Mouse (Mus musculus) frontal cortex, postnatal 14 days (tissue): ENCODE measurements around the gene Scn10a.

Experiments used
- DNase-seq, 2 experiments: peaks; one replicate each; pipeline ENCODE4 v3.0.0; 2022; ENCODE audit warnings: low spot score in 2 of 2

The Scn10a gene

DNA sequence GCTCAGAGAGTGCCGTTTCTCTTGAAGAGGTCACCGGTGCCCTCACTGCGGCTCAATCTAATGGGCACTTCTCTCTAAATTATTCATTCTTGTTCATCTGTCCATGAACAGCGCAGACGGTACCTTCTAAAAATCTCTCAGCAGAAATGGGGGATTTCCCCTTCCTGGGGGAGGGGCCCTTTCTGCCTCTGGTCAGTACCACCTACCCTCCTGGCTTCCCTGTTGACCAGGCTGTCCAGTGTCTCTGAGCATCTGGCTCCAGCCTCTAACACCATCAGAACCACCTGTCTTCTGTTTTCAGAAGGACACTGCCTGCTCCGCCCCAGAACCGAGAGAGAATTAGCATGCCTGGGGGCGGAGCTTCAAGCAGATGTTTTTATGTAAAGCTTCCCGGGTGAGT is 143.4 kb downstream of the Scn10a start:
- DNase-seq = no peak

- no peak for DNase-seq
Observed at GRCm38 (mm10) chr9:119574366-119574765, 144.8 kb downstream of the Scn10a start.

- no peak for DNase-seq
Observed at GRCm38 (mm10) chr9:119573009-119573408, 146.1 kb downstream of the Scn10a start.

DNA sequence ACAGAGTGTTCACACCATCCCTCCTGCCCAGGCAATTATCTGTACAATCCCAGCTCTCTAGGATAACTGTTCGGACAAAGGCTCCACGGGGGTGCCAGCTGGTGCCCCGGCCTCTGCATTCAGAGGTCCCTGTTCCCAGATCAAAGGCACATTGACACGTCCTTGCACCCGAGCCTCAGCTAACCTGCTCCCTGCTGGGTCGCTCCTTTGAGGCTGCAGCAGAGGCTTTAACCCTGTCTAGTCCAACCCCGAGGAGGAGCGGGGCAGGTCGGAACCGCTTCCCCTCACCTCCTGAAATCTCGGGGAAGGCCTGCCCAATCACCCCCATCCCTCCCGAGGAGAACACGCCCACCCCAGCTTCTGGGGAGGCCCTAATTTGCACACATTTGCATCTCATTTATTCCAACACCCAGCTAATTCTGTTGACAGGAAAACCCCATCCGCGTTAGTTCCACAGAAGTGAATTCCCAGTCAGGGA is 147.7 kb downstream of the Scn10a start:
- no peak for DNase-seq

DNA sequence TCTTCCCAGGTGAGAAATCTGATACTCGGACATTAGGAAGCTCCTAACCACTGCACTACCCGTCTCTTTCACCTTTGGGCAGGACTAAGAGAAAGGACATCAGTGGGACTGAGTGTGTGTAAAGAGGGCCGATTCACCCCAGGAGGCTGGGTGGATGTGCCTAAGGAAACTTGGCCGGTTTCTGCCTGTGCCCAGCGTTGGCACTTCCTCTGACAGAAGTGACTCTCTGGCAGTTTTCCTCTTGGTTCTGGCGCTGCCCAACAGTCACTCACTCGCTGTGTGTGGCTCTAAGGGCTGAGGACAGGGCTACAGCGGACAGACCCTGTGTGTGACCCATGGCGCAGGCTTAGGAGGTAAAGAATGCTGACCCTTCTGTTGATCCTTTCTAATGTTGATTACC is 148.5 kb downstream of the Scn10a start:
- DNase-seq = no peak

DNA sequence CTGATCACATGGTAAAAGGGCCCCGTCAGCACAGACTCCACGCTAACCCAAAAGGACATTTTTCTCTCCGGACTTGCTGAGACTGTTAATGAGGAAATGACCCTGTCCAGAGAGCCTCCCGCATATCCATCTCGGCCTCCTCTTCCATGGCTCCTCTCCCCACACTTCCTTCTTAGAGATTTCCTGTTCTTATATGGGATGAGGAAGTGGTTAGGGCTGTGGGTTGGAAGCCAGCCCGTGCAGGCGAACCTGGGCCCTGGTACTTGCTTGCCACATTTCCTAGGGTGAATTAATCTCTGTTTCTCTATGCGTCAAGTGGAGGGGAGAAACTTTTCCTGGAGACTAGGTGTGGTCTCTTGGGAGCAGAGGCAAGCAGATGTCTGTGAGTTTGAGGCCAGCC is 150.4 kb downstream of the Scn10a start:
- no peak for DNase-seq

- DNase-seq = no peak
Observed at GRCm38 (mm10) chr9:119567800-119568199, 151.3 kb downstream of the Scn10a start.

DNA sequence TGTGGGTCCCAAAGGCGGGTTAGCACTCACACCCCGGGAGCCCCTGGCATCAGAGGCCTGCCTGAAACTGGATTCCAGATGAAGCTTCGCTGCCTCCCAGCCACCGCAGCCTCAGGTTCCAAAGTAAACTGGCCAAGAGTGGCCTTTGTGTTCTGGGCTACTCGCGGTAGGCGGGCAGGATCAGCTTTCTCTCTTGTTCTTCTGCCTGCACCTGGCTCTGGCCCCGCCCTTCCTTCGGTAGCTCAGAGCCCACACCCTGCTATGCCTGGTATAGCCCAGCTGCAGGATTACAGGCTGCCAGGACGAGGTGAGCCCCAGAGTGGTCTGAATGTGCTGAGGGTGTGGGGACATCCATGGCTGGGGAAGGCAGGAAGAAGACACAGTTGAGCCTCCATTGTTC is 152.9 kb downstream of the Scn10a start:
- no peak for DNase-seq

- DNase-seq = no peak
Observed at GRCm38 (mm10) chr9:119564803-119565202, 154.3 kb downstream of the Scn10a start.

GRCm38 (mm10) chr9:119563617-119564016 is 155.5 kb downstream of the Scn10a start:
- DNase-seq = no peak

DNA sequence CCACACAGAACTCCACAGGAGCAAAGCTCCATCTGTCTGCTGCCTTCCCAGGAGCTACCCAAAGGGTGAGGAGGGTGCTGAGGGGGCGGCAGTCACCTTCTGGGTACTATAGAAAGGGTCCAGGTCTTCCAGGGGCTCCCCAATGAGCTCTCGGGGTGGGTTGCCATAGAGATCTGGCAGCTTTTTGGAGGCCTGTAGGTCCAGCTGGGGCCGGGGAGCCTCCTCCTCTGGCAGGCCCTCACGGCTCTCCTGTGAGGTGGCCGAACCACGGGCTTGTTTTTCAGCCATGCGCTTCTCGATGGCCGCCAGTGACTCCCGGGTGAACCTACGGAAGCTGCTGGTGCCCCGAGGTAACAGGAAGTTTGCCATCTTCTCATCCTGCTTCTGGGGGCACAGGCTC is 156.9 kb downstream of the Scn10a start:
- no peak for DNase-seq

DNA sequence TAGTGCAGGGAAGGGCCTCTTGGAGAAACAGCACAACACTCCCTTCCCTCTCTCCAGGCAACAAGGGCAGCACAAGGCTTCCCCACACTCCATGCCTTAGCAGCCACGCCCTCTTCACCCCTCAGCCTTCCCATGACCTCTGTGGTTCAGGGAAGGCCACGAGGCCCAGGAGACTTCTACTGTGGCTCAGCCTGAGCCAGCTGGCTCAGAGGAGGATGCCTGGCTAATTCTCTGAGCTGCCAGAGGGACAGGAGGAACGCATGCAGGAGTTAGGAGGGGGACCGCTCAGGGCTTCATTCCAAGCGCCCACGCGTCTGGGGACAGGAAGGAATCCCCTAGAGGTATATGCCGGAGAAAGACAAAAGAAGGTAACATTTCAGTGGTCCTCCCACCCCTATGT is 157.4 kb downstream of the Scn10a start:
- no peak for DNase-seq

GRCm38 (mm10) chr9:119559537-119560276 is 159.4 kb downstream of the Scn10a start:
- DNase-seq = no peak
